Mouse (Mus musculus): ENCODE measurements around the gene Gm128. TPM values are rescaled to one million over a fixed set of nuclear protein-coding genes. Genes with fewer than 3 reads are reported as not detected.

The Gm128 gene
- total and polyA plus RNA-seq, 3 experiments: 0.08 to 0.18 TPM; not detected in 1

DNA sequence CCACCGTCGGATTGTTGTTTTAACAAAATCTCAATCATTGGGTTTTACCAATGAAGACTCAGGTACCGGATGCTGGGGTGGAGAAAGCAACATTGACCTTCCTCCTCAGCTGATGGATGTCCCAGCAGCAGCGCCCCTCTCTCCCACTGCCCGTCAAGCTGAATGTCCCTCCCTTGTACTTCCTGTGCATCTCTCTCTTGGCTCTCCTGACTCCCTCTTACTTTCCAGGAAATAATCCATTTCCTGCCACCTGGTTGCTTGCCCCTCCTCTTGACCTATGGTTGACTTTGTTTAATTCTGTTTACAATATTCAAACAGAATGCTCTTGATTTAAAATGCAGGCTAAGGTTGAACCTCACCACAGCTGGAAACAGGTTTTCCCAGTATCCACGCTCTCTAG is 48.8 kb upstream of the Gm128 start:
- Histone ChIP-seq H3K4me3 (ENCODE audit: control insufficient read depth in 1 of 2, insufficient read depth in 1 of 2, low read depth in 2 of 2, low read length in 2 of 2) (no peak overlapping the region), H3K9me3 (replicated peaks; ENCODE audit: insufficient read depth, low read length) (no peaks in the 10 kb centered on the region), H3K9ac (ENCODE audit: control insufficient read depth, low read depth, low read length, poor library complexity, severe bottlenecking) (no peak overlapping the region), H3K36me3 (ENCODE audit: control insufficient read depth in 1 of 2, insufficient read depth in 2 of 2, low read length in 2 of 2) (peaks cover 23 to 25% of the 10 kb centered on the region in 2 experiments), H3K27me3 (ENCODE audit: control insufficient read depth in 1 of 2, insufficient read depth in 2 of 2, low read length in 2 of 2) (no peaks in the 10 kb centered on the region), H3K27ac (ENCODE audit: control insufficient read depth, low read depth, low read length) (no peak overlapping the region), H3K4me1 (ENCODE audit: control insufficient read depth in 1 of 2, insufficient read depth in 2 of 2, low read length in 2 of 2) (peaks cover 12 to 24% of the 10 kb centered on the region in 2 experiments), H3K79me2 (ENCODE audit: control insufficient read depth, insufficient read depth, low read length, poor library complexity) (peaks cover 20% of the 10 kb centered on the region)
- TF ChIP-seq CTCF (IDR thresholded peaks at IDR 0.05 in 2 of 3, conservative IDR thresholded peaks at IDR 0.05 in 1 of 3; ENCODE audit: control insufficient read depth in 1 of 3, insufficient read depth in 1 of 3, low read depth in 2 of 3, low read length in 3 of 3, poor library complexity in 1 of 3, severe bottlenecking in 1 of 3) (0 out of 6 replicates have a peak, but pooled peaks of 1 of the 3 experiments have one; percentile 9), JUND (IDR thresholded peaks at IDR 0.05; ENCODE audit: low read depth, low read length) (no peak)
- DNase-seq (ENCODE audit: low read depth, low spot score): no peak

DNA sequence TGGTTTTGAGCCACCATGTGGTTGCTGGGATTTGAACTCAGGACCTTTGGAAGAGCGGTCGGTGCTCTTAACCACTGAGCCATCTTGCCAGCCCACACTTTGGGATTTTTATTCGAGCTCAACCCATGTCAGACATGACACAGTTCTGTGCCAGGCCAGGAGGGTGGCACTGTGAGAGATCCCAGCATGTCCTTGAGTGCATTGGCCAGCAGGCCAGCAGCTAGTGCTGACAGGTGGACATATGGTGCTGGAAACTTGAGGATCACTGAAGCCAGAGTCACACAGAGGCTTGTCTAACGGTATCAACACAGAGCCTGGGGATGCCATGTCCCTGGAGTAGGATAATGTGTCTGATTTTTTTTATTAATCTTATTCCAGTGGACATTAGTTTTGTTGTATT is 48.0 kb upstream of the Gm128 start:
- Histone ChIP-seq H3K9ac (ENCODE audit: control insufficient read depth, low read depth, low read length, poor library complexity, severe bottlenecking) (no peak overlapping the region), H3K9me3 (replicated peaks; ENCODE audit: insufficient read depth, low read length) (no peaks in the 10 kb centered on the region), H3K79me2 (ENCODE audit: control insufficient read depth, insufficient read depth, low read length, poor library complexity) (peaks cover 21% of the 10 kb centered on the region), H3K4me1 (ENCODE audit: control insufficient read depth in 1 of 2, insufficient read depth in 2 of 2, low read length in 2 of 2) (peaks cover 12 to 29% of the 10 kb centered on the region in 2 experiments), H3K27me3 (ENCODE audit: control insufficient read depth in 1 of 2, insufficient read depth in 2 of 2, low read length in 2 of 2) (no peaks in the 10 kb centered on the region), H3K36me3 (ENCODE audit: control insufficient read depth in 1 of 2, insufficient read depth in 2 of 2, low read length in 2 of 2) (peaks cover 25 to 27% of the 10 kb centered on the region in 2 experiments), H3K27ac (ENCODE audit: control insufficient read depth, low read depth, low read length) (no peak overlapping the region), H3K4me3 (ENCODE audit: control insufficient read depth in 1 of 2, insufficient read depth in 1 of 2, low read depth in 2 of 2, low read length in 2 of 2) (no peak overlapping the region)
- TF ChIP-seq TBP (IDR thresholded peaks at IDR 0.05; ENCODE audit: low read depth, low read length) (0 out of 2 replicates have a peak, but pooled peaks have one; percentile 59), USF1 (IDR thresholded peaks at IDR 0.05; ENCODE audit: low read depth, low read length) (no peak), KAT2A (conservative IDR thresholded peaks at IDR 0.05; ENCODE audit: low read depth, low read length) (no peak), MAX (IDR thresholded peaks at IDR 0.05; ENCODE audit: low read length) (no peak), SIN3A (IDR thresholded peaks at IDR 0.05; ENCODE audit: low read length) (no peak), BHLHE40 (IDR thresholded peaks at IDR 0.05; ENCODE audit: borderline replicate concordance, low read depth, low read length) (no peak), CHD1 (IDR thresholded peaks at IDR 0.05; ENCODE audit: low read depth, low read length) (no peak), RAD21 (IDR thresholded peaks at IDR 0.05; ENCODE audit: low read depth, low read length) (no peak)
- no peak for DNase-seq (ENCODE audit: low read depth, low spot score)

DNA sequence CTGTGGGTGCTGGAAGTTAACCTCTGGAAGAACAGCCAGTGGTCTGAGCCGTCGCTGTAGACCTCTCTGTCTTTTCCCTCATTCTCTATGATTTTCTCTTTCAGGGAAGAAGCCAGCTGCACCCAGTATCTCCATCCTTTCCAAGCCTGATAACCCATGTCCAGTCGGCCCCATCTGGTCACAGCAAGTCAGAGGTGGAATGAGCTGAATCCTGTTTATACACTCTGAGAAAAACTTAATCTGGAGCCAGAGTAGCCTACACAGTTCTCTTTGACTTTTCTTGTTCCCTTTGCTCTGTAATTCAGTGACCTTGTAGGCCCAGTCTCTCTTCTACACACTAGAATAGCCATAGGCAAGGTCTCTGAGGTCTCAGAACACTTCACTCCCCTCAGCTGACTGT is 46.1 kb upstream of the Gm128 start:
- Histone ChIP-seq H3K4me3 (ENCODE audit: control insufficient read depth in 1 of 2, insufficient read depth in 1 of 2, low read depth in 2 of 2, low read length in 2 of 2) (0 out of 4 replicates have a peak overlapping the region, but pooled peaks of 1 of the 2 experiments have one; percentile 49), H3K9me3 (replicated peaks; ENCODE audit: insufficient read depth, low read length) (no peaks in the 10 kb centered on the region), H3K27me3 (ENCODE audit: control insufficient read depth in 1 of 2, insufficient read depth in 2 of 2, low read length in 2 of 2) (no peaks in the 10 kb centered on the region), H3K36me3 (ENCODE audit: control insufficient read depth in 1 of 2, insufficient read depth in 2 of 2, low read length in 2 of 2) (peaks cover 14 to 35% of the 10 kb centered on the region in 2 experiments), H3K27ac (ENCODE audit: control insufficient read depth, low read depth, low read length) (no peak overlapping the region), H3K4me1 (ENCODE audit: control insufficient read depth in 1 of 2, insufficient read depth in 2 of 2, low read length in 2 of 2) (peaks cover 15 to 35% of the 10 kb centered on the region in 2 experiments), H3K9ac (ENCODE audit: control insufficient read depth, low read depth, low read length, poor library complexity, severe bottlenecking) (peak overlapping the region; percentile 70), H3K79me2 (ENCODE audit: control insufficient read depth, insufficient read depth, low read length, poor library complexity) (peaks cover 37% of the 10 kb centered on the region)
- TF ChIP-seq CHD2 (IDR thresholded peaks at IDR 0.05; ENCODE audit: low read length) (no peak), MAX (IDR thresholded peaks at IDR 0.05; ENCODE audit: low read length) (no peak), POLR2AphosphoS2 (IDR thresholded peaks at IDR 0.05; ENCODE audit: low read length) (no peak), CTCF (IDR thresholded peaks at IDR 0.05 in 2 of 3, conservative IDR thresholded peaks at IDR 0.05 in 1 of 3; ENCODE audit: control insufficient read depth in 1 of 3, insufficient read depth in 1 of 3, low read depth in 2 of 3, low read length in 3 of 3, poor library complexity in 1 of 3, severe bottlenecking in 1 of 3) (no peak), BHLHE40 (IDR thresholded peaks at IDR 0.05; ENCODE audit: borderline replicate concordance, low read depth, low read length) (no peak), ETS1 (IDR thresholded peaks at IDR 0.05; ENCODE audit: low read depth, low read length) (no peak), TCF12 (IDR thresholded peaks at IDR 0.05; ENCODE audit: low read depth, low read length) (no peak)
- no peak for DNase-seq (ENCODE audit: low read depth, low spot score)
